Mouse (Mus musculus) megakaryocyte progenitor cell, adult 5-6 weeks (primary cell): ENCODE results near the gene Rbm42. TPM values are rescaled to one million over a fixed set of nuclear protein-coding genes. Genes with fewer than 3 reads are reported as not detected.

Experiments
- ATAC-seq: replicated peaks from 2 replicates; pipeline ENCODE4 v1.8.0; 2016; ENCODE audit warnings: mild to moderate bottlenecking, moderate TSS enrichment, inconsistent platforms; ENCODE audit not compliant: poor library complexity
- total RNA-seq, 2 experiments: library from RNA; stranded (forward) in 1 of 2; stranded (reverse) in 1 of 2; fragments of 157-497, 149-512 nt in 1 of 2; fragments of 200-1000 nt in 1 of 2; gene quantifications; 2 replicates each; pipeline versions ENCODE4 v1.2.3 to v1.2.4; 2015 to 2017

Rbm42 gene
- total RNA-seq, 2 experiments from 2014 or later, result 39.9 to 43.9 TPM

- ATAC-seq, result no peak
These were observed 58.5 kb downstream of the Rbm42 start for GRCm38 (mm10) chr7:30591605-30591951.

Other genes starting within 250 kb of the Rbm42 start
Only the 30 nearest of the 33 such genes appear.
- gene Nfkbid, start 228.6 kb downstream of the Rbm42 start, total RNA-seq (2015), result 14.1 and 24.0 TPM in 2 replicates
- 5.3 and 13.7 TPM in 2 replicates for gene Nfkbid, start 228.6 kb downstream of the Rbm42 start, total RNA-seq (2017)
- not detected in 2 replicates for gene Aplp1, start 204.8 kb downstream of the Rbm42 start, total RNA-seq (2015)
- not detected in 2 replicates for gene Aplp1, start 204.8 kb downstream of the Rbm42 start, total RNA-seq (2017)
- not detected in 2 replicates for gene Kirrel2, start 192.6 kb downstream of the Rbm42 start, total RNA-seq (2015)
- gene Kirrel2, start 192.6 kb downstream of the Rbm42 start, total RNA-seq (2017), result not detected in 2 replicates
- 0.27 TPM in 1 of 2 replicates, not detected in the other for gene Nphs1, start 192.0 kb downstream of the Rbm42 start, total RNA-seq (2015)
- gene Nphs1, start 192.0 kb downstream of the Rbm42 start, total RNA-seq (2017), result 0.58 and 0.95 TPM in 2 replicates
- gene Prodh2, start 156.7 kb downstream of the Rbm42 start, total RNA-seq (2015), result not detected in 2 replicates
- not detected in 2 replicates for gene Prodh2, start 156.7 kb downstream of the Rbm42 start, total RNA-seq (2017)
- gene Arhgap33, start 115.3 kb downstream of the Rbm42 start, total RNA-seq (2015), result 4.5 and 5.8 TPM in 2 replicates
- 1.4 and 2.0 TPM in 2 replicates for gene Arhgap33, start 115.3 kb downstream of the Rbm42 start, total RNA-seq (2017)
- 11.7 and 12.2 TPM in 2 replicates for gene Hspb6, start 98.1 kb downstream of the Rbm42 start, total RNA-seq (2015)
- 3.5 and 4.4 TPM in 2 replicates for gene Hspb6, start 98.1 kb downstream of the Rbm42 start, total RNA-seq (2017)
- gene Proser3, start 98.0 kb downstream of the Rbm42 start, total RNA-seq (2015), result 11.5 and 16.3 TPM in 2 replicates
- 1.8 and 4.7 TPM in 2 replicates for gene Proser3, start 98.0 kb downstream of the Rbm42 start, total RNA-seq (2017)
- 54.8 and 67.5 TPM in 2 replicates for gene Lin37, start 90.5 kb downstream of the Rbm42 start, total RNA-seq (2015)
- gene Lin37, start 90.5 kb downstream of the Rbm42 start, total RNA-seq (2017), result 27.2 and 39.8 TPM in 2 replicates
- 21.4 and 23.4 TPM in 2 replicates for gene U2af1l4, start 87.0 kb downstream of the Rbm42 start, total RNA-seq (2015)
- gene U2af1l4, start 87.0 kb downstream of the Rbm42 start, total RNA-seq (2017), result 86.9 and 96.7 TPM in 2 replicates
- 2.2 and 3.7 TPM in 2 replicates for gene Gm49396, start 87.0 kb downstream of the Rbm42 start, total RNA-seq (2015)
- gene Gm49396, start 87.0 kb downstream of the Rbm42 start, total RNA-seq (2017), result 3.4 and 3.9 TPM in 2 replicates
- 181 and 202 TPM in 2 replicates for gene Psenen, start 86.7 kb downstream of the Rbm42 start, total RNA-seq (2015)
- 150 and 154 TPM in 2 replicates for gene Psenen, start 86.7 kb downstream of the Rbm42 start, total RNA-seq (2017)
- 7.2 and 9.2 TPM in 2 replicates for gene Igflr1, start 84.9 kb downstream of the Rbm42 start, total RNA-seq (2015)
- gene Igflr1, start 84.9 kb downstream of the Rbm42 start, total RNA-seq (2017), result not detected in 2 replicates
- 72.2 and 99.8 TPM in 2 replicates for gene Kmt2b, start 61.6 kb downstream of the Rbm42 start, total RNA-seq (2015)
- gene Kmt2b, start 61.6 kb downstream of the Rbm42 start, total RNA-seq (2017), result 11.7 and 14.5 TPM in 2 replicates
- not detected in 2 replicates for gene Zbtb32, start 51.4 kb downstream of the Rbm42 start, total RNA-seq (2015)
- not detected in 2 replicates for gene Zbtb32, start 51.4 kb downstream of the Rbm42 start, total RNA-seq (2017)
- gene Upk1a, start 37.5 kb downstream of the Rbm42 start, total RNA-seq (2015), result 0.61 and 1.3 TPM in 2 replicates
- gene Upk1a, start 37.5 kb downstream of the Rbm42 start, total RNA-seq (2017), result 0.14 TPM in 1 of 2 replicates, not detected in the other
- 325 and 346 TPM in 2 replicates for gene Cox6b1, start 24.2 kb downstream of the Rbm42 start, total RNA-seq (2015)
- gene Cox6b1, start 24.2 kb downstream of the Rbm42 start, total RNA-seq (2017), result 428 and 592 TPM in 2 replicates
- not detected in 2 replicates for gene Etv2, start 14.5 kb downstream of the Rbm42 start, total RNA-seq (2015)
- gene Etv2, start 14.5 kb downstream of the Rbm42 start, total RNA-seq (2017), result not detected in 2 replicates
- 31.0 and 31.3 TPM in 2 replicates for gene Haus5, start 14.7 kb upstream of the Rbm42 start, total RNA-seq (2015)
- gene Haus5, start 14.7 kb upstream of the Rbm42 start, total RNA-seq (2017), result 21.5 and 28.7 TPM in 2 replicates
- gene Pmis2, start 21.3 kb upstream of the Rbm42 start, total RNA-seq (2015), result not detected in 2 replicates
- gene Pmis2, start 21.3 kb upstream of the Rbm42 start, total RNA-seq (2017), result not detected in 2 replicates
- gene 2200002J24Rik, start 48.6 kb upstream of the Rbm42 start, total RNA-seq (2015), result 0.69 TPM in 1 of 2 replicates, not detected in the other
- not detected in 2 replicates for gene 2200002J24Rik, start 48.6 kb upstream of the Rbm42 start, total RNA-seq (2017)
- 1.2 and 1.3 TPM in 2 replicates for gene Atp4a, start 61.9 kb upstream of the Rbm42 start, total RNA-seq (2015)
- 0.37 and 0.51 TPM in 2 replicates for gene Atp4a, start 61.9 kb upstream of the Rbm42 start, total RNA-seq (2017)
- 210 and 218 TPM in 2 replicates for gene Tmem147, start 79.2 kb upstream of the Rbm42 start, total RNA-seq (2015)
- gene Tmem147, start 79.2 kb upstream of the Rbm42 start, total RNA-seq (2017), result 65.9 and 76.4 TPM in 2 replicates
- not detected in 2 replicates for gene Gapdhs, start 93.4 kb upstream of the Rbm42 start, total RNA-seq (2015)
- gene Gapdhs, start 93.4 kb upstream of the Rbm42 start, total RNA-seq (2017), result not detected in 2 replicates
- gene Sbsn, start 101.2 kb upstream of the Rbm42 start, total RNA-seq (2015), result 1.6 TPM in 2 replicates
- gene Sbsn, start 101.2 kb upstream of the Rbm42 start, total RNA-seq (2017), result 0.47 and 1.3 TPM in 2 replicates
- 81.7 and 87.4 TPM in 2 replicates for gene Dmkn, start 113.4 kb upstream of the Rbm42 start, total RNA-seq (2015)
- 95.3 and 119 TPM in 2 replicates for gene Dmkn, start 113.4 kb upstream of the Rbm42 start, total RNA-seq (2017)
- gene Krtdap, start 137.6 kb upstream of the Rbm42 start, total RNA-seq (2015), result not detected in 2 replicates
- not detected in 2 replicates for gene Krtdap, start 137.6 kb upstream of the Rbm42 start, total RNA-seq (2017)
- gene Ffar2, start 173.5 kb upstream of the Rbm42 start, total RNA-seq (2015), result 8.5 and 8.8 TPM in 2 replicates
- 25.9 and 31.5 TPM in 2 replicates for gene Ffar2, start 173.5 kb upstream of the Rbm42 start, total RNA-seq (2017)
- not detected in 2 replicates for gene Ffar3, start 205.9 kb upstream of the Rbm42 start, total RNA-seq (2015)
- gene Ffar3, start 205.9 kb upstream of the Rbm42 start, total RNA-seq (2017), result not detected in 2 replicates
- gene Ffar1, start 211.2 kb upstream of the Rbm42 start, total RNA-seq (2015), result not detected in 2 replicates
- not detected in 2 replicates for gene Ffar1, start 211.2 kb upstream of the Rbm42 start, total RNA-seq (2017)